Mouse (Mus musculus): ENCODE results near the gene Fry. TPM values are rescaled to one million over a fixed set of nuclear protein-coding genes. Genes with fewer than 3 reads are reported as not detected.

Fry gene
- polyA plus RNA-seq, 1 experiment from 2014 or later: 2.4 TPM

GRCm38 (mm10) chr5:150173869-150174268, 55.4 kb downstream of the Fry start:
- Histone ChIP-seq H3K9ac (no peak overlapping the region), H3K27ac (no peak overlapping the region), H3K4me3 (replicated peaks) (no peak overlapping the region), H3K27me3 (no peaks in the 10 kb centered on the region), H3K9me3 (replicated peaks) (peaks cover 3% of the 10 kb centered on the region; the same call in 1 of the 2 replicates), H3K4me1 (replicated peaks) (peaks cover 27% of the 10 kb centered on the region), H3K36me3 (no peaks in the 10 kb centered on the region), H3K4me2 (no peak overlapping the region)
- DNase-seq (no peak), ATAC-seq (ENCODE audit: low read depth) (no peak)
- 59% methylated on average over 6 of the region's 6 CpGs for WGBS (ENCODE audit: insufficient replicate concordance)

GRCm38 (mm10) chr5:150174950-150175349, 56.5 kb downstream of the Fry start:
- DNase-seq: no peak
- Histone ChIP-seq H3K27ac (no peak overlapping the region), H3K4me3 (replicated peaks) (no peak overlapping the region), H3K9ac (no peak overlapping the region), H3K9me3 (replicated peaks) (peaks cover 3% of the 10 kb centered on the region; the same call in 1 of the 2 replicates), H3K4me2 (no peak overlapping the region), H3K4me1 (replicated peaks) (peaks cover 34% of the 10 kb centered on the region), H3K36me3 (no peaks in the 10 kb centered on the region), H3K27me3 (no peaks in the 10 kb centered on the region)
- no peak for ATAC-seq (ENCODE audit: low read depth)

- H3K9me3 ChIP-seq (replicated peaks): peaks cover 3% of the 10 kb centered on the region; the same call in 1 of the 2 replicates
- DNase-seq (no peak), ATAC-seq (ENCODE audit: low read depth) (no peak; the same call in 1 of the 2 replicates)
- 25% methylated on average over 13 of the region's 13 CpGs for WGBS (ENCODE audit: insufficient replicate concordance)
- H3K9ac ChIP-seq: no peak overlapping the region
- H3K36me3 ChIP-seq: no peaks in the 10 kb centered on the region
- no peak overlapping the region for H3K4me3 ChIP-seq (replicated peaks)
- H3K27ac ChIP-seq: no peak overlapping the region
- H3K27me3 ChIP-seq: no peaks in the 10 kb centered on the region
- H3K4me1 ChIP-seq (replicated peaks): peaks cover 33% of the 10 kb centered on the region
- H3K4me2 ChIP-seq: 0 out of 2 replicates have a peak overlapping the region, but pooled peaks have one; percentile 6
These were observed 58.0 kb downstream of the Fry start for GRCm38 (mm10) chr5:150176251-150177015.

- no peaks in the 10 kb centered on the region for H3K27me3 ChIP-seq
- peaks cover 3% of the 10 kb centered on the region; the same call in 1 of the 2 replicates for H3K9me3 ChIP-seq (replicated peaks)
- H3K9ac ChIP-seq: no peak overlapping the region
- ATAC-seq (ENCODE audit: low read depth): no peak
- peaks cover 29% of the 10 kb centered on the region for H3K4me1 ChIP-seq (replicated peaks)
- no peak overlapping the region for H3K27ac ChIP-seq
- no peak overlapping the region for H3K4me3 ChIP-seq (replicated peaks)
- no peak overlapping the region for H3K4me2 ChIP-seq
- no peaks in the 10 kb centered on the region for H3K36me3 ChIP-seq
- no peak for DNase-seq
- 73% methylated on average over 1 of the region's 1 CpGs for WGBS (ENCODE audit: insufficient replicate concordance)
These were observed 59.3 kb downstream of the Fry start for GRCm38 (mm10) chr5:150177757-150178156.

- no peaks in the 10 kb centered on the region for H3K36me3 ChIP-seq
- H3K4me2 ChIP-seq: no peak overlapping the region
- ATAC-seq (ENCODE audit: low read depth): peak; percentile 35
- H3K27ac ChIP-seq: no peak overlapping the region
- peaks cover 3% of the 10 kb centered on the region; the same call in 1 of the 2 replicates for H3K9me3 ChIP-seq (replicated peaks)
- DNase-seq: no peak
- H3K4me1 ChIP-seq (replicated peaks): peaks cover 29% of the 10 kb centered on the region
- no peak overlapping the region for H3K9ac ChIP-seq
- WGBS (ENCODE audit: insufficient replicate concordance): 48% methylated on average over 2 of the region's 2 CpGs
- H3K4me3 ChIP-seq (replicated peaks): no peak overlapping the region
- no peaks in the 10 kb centered on the region for H3K27me3 ChIP-seq
These were observed 59.9 kb downstream of the Fry start for GRCm38 (mm10) chr5:150178194-150178801.

GRCm38 (mm10) chr5:150180985-150181607, 62.7 kb downstream of the Fry start:
- ATAC-seq (ENCODE audit: low read depth) (peak; percentile 32; the same call in 1 of the 2 replicates), DNase-seq (no peak)
- Histone ChIP-seq H3K36me3 (no peaks in the 10 kb centered on the region), H3K4me2 (no peak overlapping the region), H3K4me3 (replicated peaks) (no peak overlapping the region), H3K9me3 (replicated peaks) (no peaks in the 10 kb centered on the region), H3K27ac (no peak overlapping the region), H3K27me3 (no peaks in the 10 kb centered on the region), H3K9ac (no peak overlapping the region), H3K4me1 (replicated peaks) (peaks cover 39% of the 10 kb centered on the region)
- WGBS (ENCODE audit: insufficient replicate concordance): 57% methylated on average over 1 of the region's 1 CpGs

- DNase-seq (no peak), ATAC-seq (ENCODE audit: low read depth) (no peak)
- no peak overlapping the region for H3K4me3 ChIP-seq (replicated peaks)
- no peak overlapping the region for H3K9ac ChIP-seq
- H3K27me3 ChIP-seq: no peaks in the 10 kb centered on the region
- H3K36me3 ChIP-seq: no peaks in the 10 kb centered on the region
- no peak overlapping the region for H3K27ac ChIP-seq
- H3K9me3 ChIP-seq (replicated peaks): no peaks in the 10 kb centered on the region
- peaks cover 19% of the 10 kb centered on the region for H3K4me1 ChIP-seq (replicated peaks)
- no peak overlapping the region for H3K4me2 ChIP-seq
- WGBS (ENCODE audit: insufficient replicate concordance): 81% methylated on average over 3 of the region's 3 CpGs
These were observed 66.5 kb downstream of the Fry start for GRCm38 (mm10) chr5:150184959-150185358.

GRCm38 (mm10) chr5:150186121-150186520, 67.7 kb downstream of the Fry start:
- Histone ChIP-seq H3K36me3 (no peaks in the 10 kb centered on the region), H3K4me2 (no peak overlapping the region), H3K9me3 (replicated peaks) (no peaks in the 10 kb centered on the region), H3K27ac (no peak overlapping the region), H3K9ac (no peak overlapping the region), H3K4me3 (replicated peaks) (no peak overlapping the region), H3K27me3 (no peaks in the 10 kb centered on the region), H3K4me1 (replicated peaks) (peaks cover 18% of the 10 kb centered on the region)
- WGBS (ENCODE audit: insufficient replicate concordance): 69% methylated on average over 4 of the region's 4 CpGs
- ATAC-seq (ENCODE audit: low read depth) (no peak), DNase-seq (no peak)

- no peaks in the 10 kb centered on the region for H3K9me3 ChIP-seq (replicated peaks)
- H3K4me3 ChIP-seq (replicated peaks): no peak overlapping the region
- peak; percentile 58; the same call in 1 of the 2 replicates for ATAC-seq (ENCODE audit: low read depth)
- H3K9ac ChIP-seq: no peak overlapping the region
- H3K27me3 ChIP-seq: no peaks in the 10 kb centered on the region
- no peak for DNase-seq
- peaks cover 18% of the 10 kb centered on the region for H3K4me1 ChIP-seq (replicated peaks)
- no peaks in the 10 kb centered on the region for H3K36me3 ChIP-seq
- no peak overlapping the region for H3K27ac ChIP-seq
- H3K4me2 ChIP-seq: no peak overlapping the region
- WGBS (ENCODE audit: insufficient replicate concordance): 52% methylated on average over 4 of the region's 4 CpGs
These were observed 68.2 kb downstream of the Fry start for GRCm38 (mm10) chr5:150186676-150187075.

- no peak overlapping the region for H3K4me3 ChIP-seq (replicated peaks)
- ATAC-seq (ENCODE audit: low read depth): no peak
These were observed 69.6 kb downstream of the Fry start for GRCm38 (mm10) chr5:150188031-150188430.

GRCm38 (mm10) chr5:150190454-150191358, 72.3 kb downstream of the Fry start:
- no peak overlapping the region for H3K4me3 ChIP-seq (replicated peaks)
- no peaks in the 10 kb centered on the region for H3K27me3 ChIP-seq
- peaks cover 12% of the 10 kb centered on the region for H3K4me1 ChIP-seq (replicated peaks)
- no peaks in the 10 kb centered on the region for H3K9me3 ChIP-seq (replicated peaks)
- no peak overlapping the region for H3K27ac ChIP-seq
- no peak for DNase-seq
- WGBS (ENCODE audit: insufficient replicate concordance): 77% methylated on average over 4 of the region's 4 CpGs
- no peak overlapping the region for H3K4me2 ChIP-seq
- H3K9ac ChIP-seq: no peak overlapping the region
- no peak for ATAC-seq (ENCODE audit: low read depth)
- no peaks in the 10 kb centered on the region for H3K36me3 ChIP-seq

More at GRCm38 (mm10) chr5:150188031-150188430, 69.6 kb downstream of the Fry start:
- Histone ChIP-seq H3K4me2 (no peak overlapping the region), H3K9ac (no peak overlapping the region), H3K36me3 (no peaks in the 10 kb centered on the region), H3K27ac (no peak overlapping the region), H3K9me3 (replicated peaks) (no peaks in the 10 kb centered on the region), H3K27me3 (no peaks in the 10 kb centered on the region), H3K4me1 (replicated peaks) (peaks cover 18% of the 10 kb centered on the region)
- DNase-seq: no peak
- WGBS (ENCODE audit: insufficient replicate concordance): 56% methylated on average over 4 of the region's 4 CpGs

Measured in liver, embryonic 13.5 days (tissue).